Mouse (Mus musculus): ENCODE data around the gene Slc9a8.

DNA sequence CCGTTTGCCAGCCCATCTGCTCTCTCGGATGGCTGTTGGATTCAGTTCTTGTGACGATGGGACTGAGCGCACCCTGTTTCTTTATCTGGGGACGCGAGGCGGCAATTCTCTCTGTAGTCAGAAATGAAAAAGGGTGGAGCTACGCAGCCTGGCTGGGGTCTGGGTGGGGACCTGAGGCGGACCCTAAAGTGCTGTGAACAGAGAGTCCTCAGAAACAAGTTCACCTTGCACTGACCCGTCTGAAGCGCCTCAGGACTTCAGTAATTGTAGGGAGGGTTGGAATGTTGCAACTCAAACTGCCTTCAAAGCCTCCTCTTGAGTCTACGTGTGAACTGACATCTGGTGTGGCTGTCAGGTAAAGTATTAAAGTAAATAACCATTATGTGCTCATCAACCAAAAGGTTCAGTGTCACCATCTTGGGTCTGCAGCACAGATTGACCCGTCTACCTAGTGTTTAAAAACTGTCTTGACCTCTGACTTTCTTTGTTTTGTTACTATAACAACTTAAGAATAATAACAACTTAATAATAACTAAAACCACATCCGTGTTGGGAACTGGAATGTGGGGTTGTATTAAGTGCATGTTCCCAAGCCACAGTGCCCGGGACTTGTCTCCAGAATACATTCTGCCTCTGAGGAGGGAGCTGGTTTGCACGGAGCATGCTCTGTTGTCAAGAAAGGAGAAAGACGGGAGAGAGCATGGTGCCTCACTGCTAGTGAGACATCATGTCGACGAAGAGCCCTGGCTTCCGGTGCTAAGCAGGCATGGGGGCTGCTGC lies 16.2 kb upstream of the Slc9a8 start:
- TF ChIP-seq MAX (IDR thresholded peaks at IDR 0.05; ENCODE audit: low read depth) (no peak), POLR2AphosphoS2 (IDR thresholded peaks at IDR 0.05; ENCODE audit: insufficient read length, low read depth) (no peak), TCF12 (IDR thresholded peaks at IDR 0.05; ENCODE audit: insufficient read depth, poor library complexity, severe bottlenecking) (no peak), POLR2A (IDR thresholded peaks at IDR 0.05; ENCODE audit: insufficient read length, low read depth) (no peak), REST (IDR thresholded peaks at IDR 0.05; ENCODE audit: insufficient read depth, insufficient read length) (no peak), E2F4 (IDR thresholded peaks at IDR 0.05; ENCODE audit: insufficient read depth) (no peak), USF1 (IDR thresholded peaks at IDR 0.05; ENCODE audit: low read depth) (no peak), MYOG (IDR thresholded peaks at IDR 0.05; ENCODE audit: control insufficient read depth in 1 of 3, insufficient read depth in 1 of 3, insufficient read length in 2 of 3, low read depth in 2 of 3) (no peak), CEBPB (IDR thresholded peaks at IDR 0.05; ENCODE audit: insufficient read depth, poor library complexity, severe bottlenecking) (no peak), SRF (IDR thresholded peaks at IDR 0.05; ENCODE audit: control insufficient read depth, insufficient read length, low read depth) (no peak)

Data from myocyte (in vitro differentiated cells).